Mouse (Mus musculus): Measurements from ENCODE around the gene Ubqln4. TPM values are rescaled to one million over a fixed set of nuclear protein-coding genes. Genes with fewer than 3 reads are reported as not detected.

Gene Ubqln4
- polyA plus RNA-seq, 1 experiment from 2014 or later, result 61.6 TPM

- Histone ChIP-seq H3K9ac (no peak overlapping the region), H3K36me3 (no peaks in the 10 kb centered on the region), H3K4me1 (peaks cover 18% of the 10 kb centered on the region), H3K27me3 (replicated peaks) (no peaks in the 10 kb centered on the region), H3K27ac (no peak overlapping the region), H3K4me2 (replicated peaks) (no peak overlapping the region), H3K9me3 (no peaks in the 10 kb centered on the region), H3K4me3 (no peak overlapping the region)
- 73% methylated on average over 3 of the region's 3 CpGs for WGBS
- ATAC-seq (ENCODE audit: low FRiP score, low read depth), result no peak
Measured at GRCm38 (mm10) chr3:88616951-88617500, 63.5 kb downstream of the Ubqln4 start.

DNA sequence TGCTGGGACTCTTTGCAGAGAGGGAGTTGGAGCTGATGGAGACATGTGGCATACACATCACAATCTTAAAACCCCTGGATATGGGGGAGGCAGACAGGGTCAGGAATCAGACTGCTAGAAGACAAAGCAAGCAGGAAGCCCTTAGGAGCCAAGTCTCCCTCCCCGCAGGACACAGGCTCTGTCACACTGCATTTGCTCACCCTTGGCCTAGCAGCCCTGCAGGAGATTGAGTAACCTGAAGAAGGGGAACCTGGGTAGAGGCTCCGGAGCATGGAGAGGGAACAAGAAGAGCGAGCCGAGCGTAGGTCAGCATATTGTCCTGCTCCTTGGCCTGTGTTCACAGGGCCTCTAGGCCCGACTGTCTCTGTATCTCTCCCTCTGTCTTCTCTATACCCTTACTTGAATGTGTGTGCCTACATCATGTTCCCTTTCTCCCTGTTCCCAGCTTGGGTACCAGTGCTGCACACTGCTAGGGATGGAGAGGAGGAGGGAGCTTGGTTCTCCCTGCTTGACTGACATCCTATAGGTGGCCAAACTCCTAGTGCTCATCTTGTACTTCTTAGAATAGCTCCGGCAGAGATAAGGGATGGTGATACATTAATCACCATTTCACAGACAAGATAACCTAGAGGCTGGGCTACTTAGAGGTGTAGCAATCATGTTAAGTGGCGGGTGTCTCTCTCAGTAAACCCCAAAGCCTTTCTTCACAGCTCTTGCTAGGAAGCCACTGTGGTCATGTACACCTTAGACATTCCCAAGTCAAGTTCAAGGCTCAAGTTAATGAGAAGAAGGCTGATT lies 64.7 kb downstream of the Ubqln4 start:
- peaks cover 18% of the 10 kb centered on the region for H3K4me1 ChIP-seq
- H3K36me3 ChIP-seq, result no peaks in the 10 kb centered on the region
- no peaks in the 10 kb centered on the region for H3K27me3 ChIP-seq (replicated peaks)
- H3K4me2 ChIP-seq (replicated peaks), result no peak overlapping the region
- ATAC-seq (ENCODE audit: low FRiP score, low read depth), result no peak
- no peak overlapping the region for H3K9ac ChIP-seq
- WGBS, result 76% methylated on average over 8 of the region's 8 CpGs
- no peak overlapping the region for H3K27ac ChIP-seq
- no peak overlapping the region for H3K4me3 ChIP-seq
- no peaks in the 10 kb centered on the region for H3K9me3 ChIP-seq

MicroRNAs within 50 kb of the gene (microRNA counts, 519-probe panel; counts per million panel counts)
- microRNA mmu-miR-1905, result 342 counts per million, percentile 67 among the panel's probes with 10 or more counts

Small RNA genes within 50 kb of the gene (microRNA-seq; reads per million reads assigned to microRNA genes)
- gene Mir1905, result not detected

Other genes starting within 250 kb of the Ubqln4 start
- 116 and 131 TPM in 2 replicates for gene Glmp, start 228.7 kb upstream of the Ubqln4 start, polyA plus RNA-seq (2016; fragmentation: Nextera tagmentation; extraction: Ambion mirVana)
- 1.6 and 2.0 TPM in 2 replicates for gene Tmem79, start 217.6 kb upstream of the Ubqln4 start, polyA plus RNA-seq (2016; fragmentation: Nextera tagmentation; extraction: Ambion mirVana)
- gene Smg5, start 217.5 kb upstream of the Ubqln4 start, polyA plus RNA-seq (2016; fragmentation: Nextera tagmentation; extraction: Ambion mirVana), result 78.4 and 80.5 TPM in 2 replicates
- 2.0 and 2.3 TPM in 2 replicates for gene Paqr6, start 189.2 kb upstream of the Ubqln4 start, polyA plus RNA-seq (2016; fragmentation: Nextera tagmentation; extraction: Ambion mirVana)
- gene Bglap3, start 181.0 kb upstream of the Ubqln4 start, polyA plus RNA-seq (2016; fragmentation: Nextera tagmentation; extraction: Ambion mirVana), result not detected in 2 replicates
- gene Bglap2, start 175.1 kb upstream of the Ubqln4 start, polyA plus RNA-seq (2016; fragmentation: Nextera tagmentation; extraction: Ambion mirVana), result not detected in 2 replicates
- gene Bglap, start 169.3 kb upstream of the Ubqln4 start, polyA plus RNA-seq (2016; fragmentation: Nextera tagmentation; extraction: Ambion mirVana), result not detected in 2 replicates
- gene Pmf1, start 143.4 kb upstream of the Ubqln4 start, polyA plus RNA-seq (2016; fragmentation: Nextera tagmentation; extraction: Ambion mirVana), result 75.9 and 79.7 TPM in 2 replicates
- 24.1 and 28.0 TPM in 2 replicates for gene Slc25a44, start 128.6 kb upstream of the Ubqln4 start, polyA plus RNA-seq (2016; fragmentation: Nextera tagmentation; extraction: Ambion mirVana)
- gene Sema4a, start 92.6 kb upstream of the Ubqln4 start, polyA plus RNA-seq (2016; fragmentation: Nextera tagmentation; extraction: Ambion mirVana), result 13.6 and 15.3 TPM in 2 replicates
- gene Lmna, start 43.8 kb upstream of the Ubqln4 start, polyA plus RNA-seq (2016; fragmentation: Nextera tagmentation; extraction: Ambion mirVana), result 27.6 and 27.9 TPM in 2 replicates
- 41.9 and 43.3 TPM in 2 replicates for gene Mex3a, start 21.4 kb upstream of the Ubqln4 start, polyA plus RNA-seq (2016; fragmentation: Nextera tagmentation; extraction: Ambion mirVana)
- 0.29 and 0.57 TPM in 2 replicates for gene Rab25, start 5.5 kb upstream of the Ubqln4 start, polyA plus RNA-seq (2016; fragmentation: Nextera tagmentation; extraction: Ambion mirVana)
- 143 and 145 TPM in 2 replicates for gene Lamtor2, start 684 bp upstream of the Ubqln4 start, polyA plus RNA-seq (2016; fragmentation: Nextera tagmentation; extraction: Ambion mirVana)
- gene Ssr2, start 22.1 kb downstream of the Ubqln4 start, polyA plus RNA-seq (2016; fragmentation: Nextera tagmentation; extraction: Ambion mirVana), result 149 and 157 TPM in 2 replicates
- 186 TPM in 2 replicates for gene Arhgef2, start 52.2 kb downstream of the Ubqln4 start, polyA plus RNA-seq (2016; fragmentation: Nextera tagmentation; extraction: Ambion mirVana)
- not detected in 2 replicates for gene Rxfp4, start 99.4 kb downstream of the Ubqln4 start, polyA plus RNA-seq (2016; fragmentation: Nextera tagmentation; extraction: Ambion mirVana)
- 120 and 124 TPM in 2 replicates for gene Khdc4, start 132.0 kb downstream of the Ubqln4 start, polyA plus RNA-seq (2016; fragmentation: Nextera tagmentation; extraction: Ambion mirVana)
- 44.6 and 49.1 TPM in 2 replicates for gene Rit1, start 163.1 kb downstream of the Ubqln4 start, polyA plus RNA-seq (2016; fragmentation: Nextera tagmentation; extraction: Ambion mirVana)
- 199 and 209 TPM in 2 replicates for gene Syt11, start 221.4 kb downstream of the Ubqln4 start, polyA plus RNA-seq (2016; fragmentation: Nextera tagmentation; extraction: Ambion mirVana)

Measured in neural tube, embryonic 12.5 days (tissue).